Mouse (Mus musculus): ENCODE data around the gene Plxna4. TPM values are rescaled to one million over a fixed set of nuclear protein-coding genes. Genes with fewer than 3 reads are reported as not detected.

Plxna4 gene
- total and polyA plus RNA-seq, 3 experiments, result not detected

GRCm38 (mm10) chr6:32392262-32392661 is 195.7 kb downstream of the Plxna4 start:
- peaks cover 30% of the 10 kb centered on the region for H3K27me3 ChIP-seq (replicated peaks)
- TF ChIP-seq MAX (IDR thresholded peaks at IDR 0.05; ENCODE audit: low read length) (no peak), HCFC1 (IDR thresholded peaks at IDR 0.05; ENCODE audit: low read depth, low read length) (no peak), SMC3 (IDR thresholded peaks at IDR 0.05; ENCODE audit: low read depth, low read length) (no peak), POLR2A (IDR thresholded peaks at IDR 0.05; ENCODE audit: low read depth, low read length) (no peak), MAFK (IDR thresholded peaks at IDR 0.05; ENCODE audit: insufficient replicate concordance, low read length) (no peak)
- no peak for DNase-seq (ENCODE audit: extremely low read depth)
- no peaks in the 10 kb centered on the region for H3K4me1 ChIP-seq (ENCODE audit: control insufficient read depth in 1 of 2, insufficient read depth in 2 of 2)
- H3K36me3 ChIP-seq (replicated peaks in 1 of 2; ENCODE audit: control insufficient read depth in 1 of 2, insufficient read depth in 1 of 2, low read length in 1 of 2), result no peaks in the 10 kb centered on the region
- H3K9me3 ChIP-seq (replicated peaks; ENCODE audit: low read length), result no peaks in the 10 kb centered on the region
- H3K4me3 ChIP-seq (replicated peaks in 1 of 3; ENCODE audit: low read depth in 2 of 3, low read length in 2 of 3, poor library complexity in 1 of 3), result no peak overlapping the region
- H3K27ac ChIP-seq (ENCODE audit: insufficient read depth, low read depth), result no peak overlapping the region
- H3K9ac ChIP-seq (ENCODE audit: insufficient read depth, low read depth), result no peak overlapping the region
- H3K79me2 ChIP-seq (replicated peaks; ENCODE audit: control insufficient read depth, extremely low read depth, insufficient read depth, poor library complexity, severe bottlenecking), result no peaks in the 10 kb centered on the region
- dilution Hi-C loops (cut with MboI; ENCODE audit: extremely low pct_ligation_motif_present, extremely low pct_unique_long_range_greater_than_20kb, low sequenced_read_pairs), result no loop called here
- in situ Hi-C loops (cut with MboI; ENCODE audit: low pct_ligation_motif_present, low pct_unique_long_range_greater_than_20kb, low sequenced_read_pairs), result no loop called here
- no peak overlapping the region for H3K4me2 ChIP-seq (ENCODE audit: insufficient read depth, low read depth, poor library complexity, severe bottlenecking)

GRCm38 (mm10) chr6:32388276-32388675 is 199.7 kb downstream of the Plxna4 start:
- no peaks in the 10 kb centered on the region for H3K79me2 ChIP-seq (replicated peaks; ENCODE audit: control insufficient read depth, extremely low read depth, insufficient read depth, poor library complexity, severe bottlenecking)
- no peak for TF ChIP-seq CHD2 (IDR thresholded peaks at IDR 0.05; ENCODE audit: low read length)
- no peak for TF ChIP-seq ELF1 (IDR thresholded peaks at IDR 0.05; ENCODE audit: low read depth, low read length)
- no peak for TF ChIP-seq SIN3A (IDR thresholded peaks at IDR 0.05; ENCODE audit: low read length)
- no peak for TF ChIP-seq HCFC1 (IDR thresholded peaks at IDR 0.05; ENCODE audit: low read depth, low read length)
- TF ChIP-seq POLR2A (IDR thresholded peaks at IDR 0.05; ENCODE audit: low read depth, low read length), result no peak
- no peak for TF ChIP-seq USF2 (conservative IDR thresholded peaks at IDR 0.05; ENCODE audit: low read depth, low read length)
- TF ChIP-seq ZC3H11A (IDR thresholded peaks at IDR 0.05; ENCODE audit: low read depth, low read length), result no peak
- no peak for TF ChIP-seq TCF12 (IDR thresholded peaks at IDR 0.05; ENCODE audit: low read depth, low read length)
- TF ChIP-seq JUN (IDR thresholded peaks at IDR 0.05; ENCODE audit: insufficient read depth, low read depth, low read length), result no peak
- TF ChIP-seq PAX5 (IDR thresholded peaks at IDR 0.05; ENCODE audit: low read length), result no peak
- TF ChIP-seq KAT2A (IDR thresholded peaks at IDR 0.05; ENCODE audit: insufficient replicate concordance, low read length), result no peak
- no peak for TF ChIP-seq ETS1 (conservative IDR thresholded peaks at IDR 0.05; ENCODE audit: low read depth, low read length)
- no peak for TF ChIP-seq UBTF (IDR thresholded peaks at IDR 0.05; ENCODE audit: low read depth, low read length)
- no peak overlapping the region for H3K4me2 ChIP-seq (ENCODE audit: insufficient read depth, low read depth, poor library complexity, severe bottlenecking)
- no peak overlapping the region for H3K27ac ChIP-seq (ENCODE audit: insufficient read depth, low read depth)
- no peak overlapping the region for H3K4me3 ChIP-seq (replicated peaks in 1 of 3; ENCODE audit: low read depth in 2 of 3, low read length in 2 of 3, poor library complexity in 1 of 3)
- no peak for DNase-seq (ENCODE audit: extremely low read depth)
- H3K27me3 ChIP-seq (replicated peaks), result peaks cover 37% of the 10 kb centered on the region
- H3K9ac ChIP-seq (ENCODE audit: insufficient read depth, low read depth), result no peak overlapping the region
- no peaks in the 10 kb centered on the region for H3K9me3 ChIP-seq (replicated peaks; ENCODE audit: low read length)
- H3K36me3 ChIP-seq (replicated peaks in 1 of 2; ENCODE audit: control insufficient read depth in 1 of 2, insufficient read depth in 1 of 2, low read length in 1 of 2), result no peaks in the 10 kb centered on the region
- dilution Hi-C loops (cut with MboI; ENCODE audit: extremely low pct_ligation_motif_present, extremely low pct_unique_long_range_greater_than_20kb, low sequenced_read_pairs), result no loop called here
- in situ Hi-C loops (cut with MboI; ENCODE audit: low pct_ligation_motif_present, low pct_unique_long_range_greater_than_20kb, low sequenced_read_pairs), result no loop called here
- no peaks in the 10 kb centered on the region for H3K4me1 ChIP-seq (ENCODE audit: control insufficient read depth in 1 of 2, insufficient read depth in 2 of 2)
